Mouse (Mus musculus) cerebellum, adult 2 months (tissue): Measurements from ENCODE around the gene Colec11. TPM values are rescaled to one million over a fixed set of nuclear protein-coding genes. Genes with fewer than 3 reads are reported as not detected.
A peak's percentile ranks its signal among the peaks of the same experiment; 100 is the strongest.

Experiments used
- DNase-seq, 2 experiments: peaks; one replicate each; pipeline ENCODE4 v3.0.0; 2021
- H3K27ac ChIP-seq: fragments of 200-500 bp; 2 replicates; pipeline ENCODE4 v1.5.1; 2012; ENCODE audit warnings: low read length, control low read depth, inconsistent platforms; ENCODE audit not compliant: insufficient read depth
- H3K27me3 ChIP-seq: fragments of 200-500 bp; 2 replicates; pipeline ENCODE4 v1.6.1; 2012; ENCODE audit warnings: inconsistent platforms, mild to moderate bottlenecking, low read length, moderate library complexity; ENCODE audit not compliant: control insufficient read depth, insufficient read depth
- H3K4me1 ChIP-seq: fragments of 200-500 bp; 2 replicates; pipeline ENCODE4 v1.6.1; 2011; ENCODE audit warnings: low read length; ENCODE audit not compliant: control insufficient read depth, insufficient read depth
- H3K4me3 ChIP-seq: fragments of 200-500 bp; replicated peaks from 2 replicates; pipeline ENCODE3; 2011; ENCODE audit warnings: mild to moderate bottlenecking, low read depth, low read length, control low read depth; ENCODE audit not compliant: insufficient read depth
- CTCF ChIP-seq: fragments of 200-500 bp; IDR thresholded peaks from 2 replicates; pipeline ENCODE4 v1.5.1; 2011; ENCODE audit warnings: low read depth, mild to moderate bottlenecking, control low read depth, low read length, moderate library complexity, borderline replicate concordance; ENCODE audit not compliant: insufficient read depth
- POLR2A ChIP-seq: fragments of 200-500 bp; IDR thresholded peaks from 2 replicates; pipeline ENCODE4 v1.6.1; 2011; ENCODE audit warnings: low read length, control low read depth, borderline replicate concordance; ENCODE audit not compliant: insufficient read depth
- WGBS: fragments of 180-500 bp; shearing (Covaris S2); methylation state at CpG from one replicate; pipeline ENCODE4 v1.1.7; 2018; 5-methylcytosine and 5-hydroxymethylcytosine counted together
- polyA plus RNA-seq: library from polyadenylated mRNA; depleted of rRNA; stranded (reverse); fragments of >200 nt; gene quantifications from 2 replicates; pipeline ENCODE4 v1.2.3, GENCODE M21; 2012

Gene Colec11
- polyA plus RNA-seq, 1 experiment: 1.0 TPM

DNA sequence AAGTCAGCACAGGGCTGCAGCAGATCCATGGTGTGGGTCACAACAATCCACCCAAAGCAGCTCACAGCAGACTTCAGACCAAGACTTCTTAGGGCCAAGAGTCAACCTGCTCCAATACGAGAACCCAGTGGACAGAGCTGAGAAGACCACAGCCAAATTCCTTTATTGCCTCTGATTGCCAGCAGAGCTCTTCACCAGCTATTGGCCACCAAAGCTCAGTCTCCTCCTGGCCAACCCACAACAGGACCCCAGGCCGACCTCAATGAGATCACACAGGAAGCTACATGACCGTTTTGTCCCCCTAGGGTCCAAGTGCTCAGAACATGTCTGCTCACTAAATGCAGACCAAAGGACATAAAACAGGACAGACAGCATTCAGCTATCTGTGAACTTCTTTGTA lies 25.1 kb downstream of the Colec11 start:
- Histone ChIP-seq H3K4me3 (no peak overlapping the region), H3K4me1 (peaks cover 8% of the 10 kb centered on the region), H3K27ac (no peak overlapping the region), H3K27me3 (no peaks in the 10 kb centered on the region)
- TF ChIP-seq POLR2A (no peak), CTCF (no peak)
- DNase-seq: no peak
- 59% methylated on average over 3 of the region's 3 CpGs for WGBS

DNA sequence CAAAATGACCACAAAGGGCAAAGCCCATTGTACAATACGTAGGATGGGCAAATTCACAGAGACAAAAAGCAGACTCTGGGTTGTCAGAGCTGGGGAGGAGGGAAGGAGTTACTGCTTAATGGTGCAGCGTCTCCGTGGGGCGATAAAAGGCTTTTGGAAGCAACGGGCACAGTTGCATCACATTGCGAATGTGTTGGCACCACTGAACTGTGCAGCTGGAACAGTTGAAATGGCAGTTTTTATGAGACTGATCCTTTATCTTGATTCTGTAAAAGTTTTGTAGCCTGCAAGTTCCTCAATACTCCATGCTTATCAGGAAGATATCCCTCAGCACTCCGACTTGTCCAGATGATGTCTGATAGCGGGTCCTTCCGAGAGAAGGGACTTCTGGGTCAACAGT lies 25.5 kb downstream of the Colec11 start:
- H3K27me3 ChIP-seq: no peaks in the 10 kb centered on the region
- peaks cover 8% of the 10 kb centered on the region for H3K4me1 ChIP-seq
- no peak overlapping the region for H3K27ac ChIP-seq
- WGBS: 66% methylated on average over 9 of the region's 9 CpGs
- no peak overlapping the region for H3K4me3 ChIP-seq
- no peak for TF ChIP-seq POLR2A
- TF ChIP-seq CTCF: no peak
- no peak for DNase-seq

DNA sequence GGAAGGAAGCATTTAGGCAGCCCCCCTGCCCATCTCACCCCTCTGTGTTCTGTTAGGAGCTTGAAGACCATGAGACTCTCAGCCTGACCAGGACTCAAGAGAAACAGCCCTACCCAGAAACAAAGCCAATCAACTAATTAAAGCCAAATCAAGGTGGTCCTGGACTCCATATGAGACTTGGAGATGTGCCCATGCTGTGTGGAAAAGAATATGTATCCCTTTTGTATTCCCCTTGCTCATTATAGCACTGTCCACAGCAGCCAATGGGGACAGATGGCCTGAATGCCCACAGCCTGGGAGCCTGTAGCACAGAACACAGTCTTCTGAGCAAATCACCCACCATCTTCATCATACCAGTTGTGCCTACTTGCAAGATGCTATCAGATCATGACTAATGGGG lies 26.3 kb downstream of the Colec11 start:
- Histone ChIP-seq H3K27ac (no peak overlapping the region), H3K4me1 (peaks cover 4% of the 10 kb centered on the region; the same call in 1 of the 2 replicates), H3K4me3 (no peak overlapping the region), H3K27me3 (no peaks in the 10 kb centered on the region)
- DNase-seq: no peak
- TF ChIP-seq CTCF: no peak
- TF ChIP-seq POLR2A: no peak

DNA sequence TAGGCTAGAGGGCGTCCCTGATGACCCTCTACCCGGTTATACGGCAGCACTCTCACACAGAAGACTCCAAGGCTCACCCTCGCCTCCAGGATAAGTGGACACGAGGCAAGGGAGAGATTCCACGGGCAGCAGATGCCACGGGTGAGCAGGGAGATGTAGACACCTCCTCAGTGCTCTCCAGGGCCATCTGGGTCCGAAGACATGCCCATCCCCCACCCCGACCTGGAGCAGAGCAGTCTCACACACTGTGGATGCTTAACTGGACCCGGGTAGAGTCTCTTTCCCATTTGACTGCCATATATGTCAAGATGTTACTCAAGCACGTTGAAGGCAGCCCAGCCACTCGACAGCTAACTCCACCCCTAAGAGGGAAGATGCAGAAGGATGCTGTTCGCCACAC lies 32.7 kb downstream of the Colec11 start:
- TF ChIP-seq CTCF (no peak), POLR2A (no peak)
- no peak overlapping the region for H3K27ac ChIP-seq
- no peak overlapping the region for H3K4me3 ChIP-seq
- no peaks in the 10 kb centered on the region for H3K27me3 ChIP-seq
- peak in 1 of 2 experiments; percentile 22 for DNase-seq
- 42% methylated on average over 13 of the region's 13 CpGs for WGBS
- no peaks in the 10 kb centered on the region; the same call in 1 of the 2 replicates for H3K4me1 ChIP-seq

DNA sequence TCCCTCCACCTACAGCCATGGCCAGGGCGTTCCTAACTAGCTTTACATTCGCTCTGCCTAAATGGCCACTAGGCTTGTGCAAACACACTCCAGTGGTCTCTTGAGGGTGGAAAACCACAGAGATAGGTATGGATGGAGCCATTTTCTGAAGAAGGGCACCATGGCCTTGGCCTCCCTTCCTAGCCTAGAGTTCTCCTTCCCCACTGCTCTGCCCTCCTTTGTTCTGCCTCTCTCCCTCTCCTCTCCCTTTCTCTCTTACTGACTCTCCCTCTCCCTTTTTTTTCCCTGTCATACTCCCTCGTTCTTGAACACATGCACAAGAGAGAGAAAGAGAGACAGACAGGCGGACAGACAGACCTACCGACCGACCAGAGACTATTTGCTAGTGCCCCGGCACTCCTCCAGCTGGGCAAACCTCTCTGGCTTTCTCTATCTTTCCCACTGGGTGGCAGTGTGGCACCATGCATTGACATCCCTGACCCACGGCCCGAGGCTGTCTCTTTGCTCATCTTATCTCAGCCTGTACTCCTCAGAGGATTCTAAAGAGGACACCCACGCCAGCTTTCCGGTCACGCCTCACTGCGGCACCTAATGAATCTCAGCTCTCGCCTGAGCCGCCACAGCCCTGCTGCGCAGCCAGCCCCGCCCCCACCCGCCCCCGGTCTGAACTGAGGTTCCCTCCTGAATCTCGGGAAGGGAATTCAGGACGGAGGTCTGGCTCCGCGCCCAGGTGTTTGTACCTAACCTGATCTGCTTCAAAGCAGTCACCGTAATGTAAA lies 33.9 kb downstream of the Colec11 start:
- Histone ChIP-seq H3K4me3 (peak overlapping the region; percentile 33), H3K4me1 (no peaks in the 10 kb centered on the region; the same call in 1 of the 2 replicates), H3K27me3 (no peaks in the 10 kb centered on the region), H3K27ac (no peak overlapping the region)
- TF ChIP-seq CTCF (peak; percentile 97), POLR2A (no peak)
- DNase-seq: peak; percentile 93
- WGBS: 8% methylated on average over 24 of the region's 24 CpGs

DNA sequence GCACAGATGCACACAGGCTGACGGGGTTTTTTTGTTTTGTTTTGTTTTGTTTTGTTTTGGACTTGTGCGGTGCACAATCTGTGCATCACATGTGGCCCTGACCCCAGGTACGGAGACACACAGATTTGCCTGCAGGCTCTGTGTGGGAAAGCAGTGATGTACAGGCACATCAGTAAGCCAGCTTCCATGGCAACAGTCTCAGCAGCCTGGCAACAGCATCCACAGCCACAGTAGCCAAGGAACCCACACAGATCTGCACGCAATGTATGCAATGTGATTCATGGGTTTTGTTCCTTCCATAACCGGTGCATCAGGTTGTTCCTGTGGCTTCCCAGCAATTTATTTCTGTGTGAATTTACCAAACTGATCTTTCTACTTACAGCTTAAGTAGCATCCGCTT lies 35.2 kb downstream of the Colec11 start:
- no peak for TF ChIP-seq CTCF
- TF ChIP-seq POLR2A: no peak
- Histone ChIP-seq H3K27me3 (no peaks in the 10 kb centered on the region), H3K27ac (no peak overlapping the region), H3K4me1 (no peaks in the 10 kb centered on the region; the same call in 1 of the 2 replicates), H3K4me3 (no peak overlapping the region)
- 47% methylated on average over 6 of the region's 6 CpGs for WGBS
- no peak for DNase-seq

DNA sequence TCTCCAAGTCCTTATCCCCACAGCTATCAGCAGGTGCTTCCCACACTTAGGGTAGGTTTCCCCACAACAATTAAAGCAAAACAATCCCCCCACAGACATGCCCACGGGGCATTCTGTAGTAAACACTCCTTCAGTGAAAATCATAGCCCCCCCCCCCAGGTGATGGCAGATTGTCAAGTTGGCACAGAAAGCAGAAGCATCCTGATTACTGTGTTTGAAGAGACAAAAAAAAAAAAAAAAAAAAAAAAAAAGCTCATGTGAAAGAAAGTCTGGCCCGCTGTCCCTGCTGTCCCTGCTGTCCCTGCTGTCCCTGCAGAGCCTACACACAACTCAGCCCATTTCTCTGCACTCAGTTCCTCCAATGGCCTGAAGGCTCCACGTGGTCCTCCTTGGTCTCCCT lies 39.1 kb downstream of the Colec11 start:
- H3K27ac ChIP-seq: no peak overlapping the region
- no peaks in the 10 kb centered on the region for H3K27me3 ChIP-seq
- H3K4me1 ChIP-seq: no peaks in the 10 kb centered on the region
- no peak overlapping the region for H3K4me3 ChIP-seq
- 11% methylated on average over 3 of the region's 3 CpGs for WGBS
- DNase-seq: no peak
- no peak for TF ChIP-seq CTCF
- TF ChIP-seq POLR2A: no peak

DNA sequence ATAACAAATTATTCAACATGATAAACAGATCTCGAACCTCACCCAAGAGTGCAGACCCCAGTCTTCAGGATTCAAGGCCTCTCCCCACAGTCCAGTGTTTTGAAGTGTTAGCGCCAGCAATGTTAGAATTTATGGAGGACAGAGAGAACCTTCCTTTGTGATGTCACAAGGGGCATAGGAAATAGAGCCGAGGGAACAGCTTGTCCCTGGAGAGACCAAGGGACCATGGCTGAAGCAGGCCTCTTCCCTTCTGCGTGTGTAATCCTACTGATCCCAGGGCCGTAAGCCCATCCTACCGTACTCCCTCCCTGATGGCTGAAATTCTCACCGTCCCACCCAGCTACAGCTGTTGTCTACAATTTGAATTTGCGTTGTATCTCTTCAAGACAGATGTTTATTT lies 40.8 kb downstream of the Colec11 start, which contains the start of gene Allc:
TSS of gene Allc (minus strand) at position 101 of the 400 bp plus-strand sequence.
- 92% methylated on average over 8 of the region's 8 CpGs for WGBS
- Histone ChIP-seq H3K4me1 (no peaks in the 10 kb centered on the region), H3K27ac (no peak within 1 kb of the TSS), H3K27me3 (no peaks in the 10 kb centered on the region), H3K4me3 (no peak within 1 kb of the TSS)
- TF ChIP-seq POLR2A (no peak), CTCF (no peak)
- no peak for DNase-seq
